15 mouse cellular contexts compared by ENCODE assay signal in the genomic region with DNA sequence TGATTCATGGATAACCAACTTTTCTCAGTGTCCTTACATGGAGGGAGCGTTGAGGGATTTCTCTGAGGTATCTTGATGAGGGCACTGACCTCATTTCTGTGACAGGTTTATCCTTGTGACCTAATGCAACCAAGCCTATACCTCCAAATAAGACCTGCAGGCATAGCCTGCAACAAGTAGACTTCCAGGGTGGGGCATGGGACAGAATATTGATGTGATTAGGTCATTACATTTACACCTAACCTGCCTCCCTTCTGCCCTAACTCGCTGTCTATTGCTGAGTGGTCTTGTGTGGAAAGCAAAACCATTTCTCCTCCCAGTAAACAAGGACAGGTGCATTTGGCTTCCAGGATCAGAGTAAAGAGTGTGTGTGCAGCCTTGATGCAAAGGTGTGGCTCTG. TPM values are rescaled to one million over a fixed set of nuclear protein-coding genes. Genes with fewer than 3 reads are reported as not detected.
A peak's percentile ranks its signal among the peaks of the same experiment; 100 is the strongest.
DNase-seq lines count a peak whose midpoint lies in the region; ATAC-seq and TF ChIP-seq lines count a peak whose summit lies in the region.
"Had no signal": no experiment of that assay in that cellular context is flagged by ENCODE, and none has a peak within 500 bp of the region (broad histone marks: within the 10 kb centered on the region; RNA-seq: fewer than 3 reads in every experiment).

No protein-coding gene starts in this region.

- H3K4me3 ChIP-seq in midbrain, embryonic 12.5 days, result no peak overlapping the region
- H3K4me3 ChIP-seq in midbrain, postnatal 0 days (ENCODE audit: low read depth, low read length), result no peak overlapping the region
- no peak overlapping the region for H3K4me3 ChIP-seq in hindbrain, embryonic 12.5 days
- H3K4me3 ChIP-seq in intestine, postnatal 0 days (ENCODE audit: low read depth, low read length), result no peak overlapping the region
- H3K4me3 ChIP-seq in neural tube, embryonic 15.5 days (replicated peaks), result no peak overlapping the region
- H3K4me3 ChIP-seq in kidney, embryonic 15.5 days (replicated peaks), result no peak overlapping the region
- H3K4me3 ChIP-seq: embryonic facial prominence, embryonic 15.5 days; liver, embryonic 15.5 days had no signal

- DNase-seq in midbrain, postnatal 0 days (ENCODE audit: low spot score), result no peak
- DNase-seq in left cerebral cortex, postnatal 25 days (ENCODE audit: low spot score in 2 of 2), result no peak
- DNase-seq: gastrocnemius, postnatal 14 days; heart, postnatal 36 days; kidney, adult 2 months; layer of hippocampus, postnatal 36 days had no signal

- no peak for TF ChIP-seq CTCF in midbrain, postnatal 0 days (IDR thresholded peaks at IDR 0.05)
- TF ChIP-seq CTCF in intestine, postnatal 0 days (IDR thresholded peaks at IDR 0.05; ENCODE audit: low read depth), result no peak

- 0 out of 2 replicates have a peak, but pooled peaks cover 5% of the 10 kb centered on the region for H3K27me3 ChIP-seq in midbrain, embryonic 12.5 days
- H3K27me3 ChIP-seq in midbrain, postnatal 0 days (ENCODE audit: insufficient read depth, low read length), result no peaks in the 10 kb centered on the region
- H3K27me3 ChIP-seq in hindbrain, embryonic 12.5 days, result no peaks in the 10 kb centered on the region
- H3K27me3 ChIP-seq in intestine, postnatal 0 days (replicated peaks; ENCODE audit: control insufficient read depth, insufficient read depth, low read length), result no peaks in the 10 kb centered on the region
- no peaks in the 10 kb centered on the region for H3K27me3 ChIP-seq in neural tube, embryonic 15.5 days (replicated peaks)
- no peaks in the 10 kb centered on the region for H3K27me3 ChIP-seq in kidney, embryonic 15.5 days
- H3K27me3 ChIP-seq: embryonic facial prominence, embryonic 15.5 days; liver, embryonic 15.5 days had no signal

- no peaks in the 10 kb centered on the region for H3K9me3 ChIP-seq in midbrain, embryonic 12.5 days
- H3K9me3 ChIP-seq in midbrain, postnatal 0 days (ENCODE audit: low read length), result no peaks in the 10 kb centered on the region
- H3K9me3 ChIP-seq in hindbrain, embryonic 12.5 days (replicated peaks), result no peaks in the 10 kb centered on the region
- no peaks in the 10 kb centered on the region for H3K9me3 ChIP-seq in intestine, postnatal 0 days (ENCODE audit: control insufficient read depth)
- H3K9me3 ChIP-seq in neural tube, embryonic 15.5 days (replicated peaks), result no peaks in the 10 kb centered on the region
- H3K9me3 ChIP-seq in kidney, embryonic 15.5 days (replicated peaks), result no peaks in the 10 kb centered on the region
- H3K9me3 ChIP-seq: embryonic facial prominence, embryonic 15.5 days; G1E; liver, embryonic 15.5 days had no signal

- no peak overlapping the region for H3K9ac ChIP-seq in midbrain, embryonic 12.5 days (replicated peaks)
- no peak overlapping the region for H3K9ac ChIP-seq in midbrain, postnatal 0 days (replicated peaks; ENCODE audit: low read length, poor library complexity, severe bottlenecking)
- H3K9ac ChIP-seq in hindbrain, embryonic 12.5 days, result no peak overlapping the region
- H3K9ac ChIP-seq in intestine, postnatal 0 days (ENCODE audit: low read depth, low read length), result no peak overlapping the region
- H3K9ac ChIP-seq in neural tube, embryonic 15.5 days (replicated peaks), result no peak overlapping the region
- H3K9ac ChIP-seq in kidney, embryonic 15.5 days, result no peak overlapping the region
- H3K9ac ChIP-seq: embryonic facial prominence, embryonic 15.5 days; liver, embryonic 15.5 days had no signal

- no peak for ATAC-seq in midbrain, embryonic 12.5 days (ENCODE audit: low FRiP score, low read depth)
- ATAC-seq in midbrain, postnatal 0 days (ENCODE audit: low FRiP score), result no peak
- no peak for ATAC-seq in hindbrain, embryonic 12.5 days (ENCODE audit: low FRiP score)
- ATAC-seq in intestine, postnatal 0 days, result peak; percentile 27; the same call in 1 of the 2 replicates
- ATAC-seq in neural tube, embryonic 15.5 days (ENCODE audit: low FRiP score), result no peak
- no peak for ATAC-seq in kidney, embryonic 15.5 days (replicated peaks; ENCODE audit: low FRiP score)

- H3K4me1 ChIP-seq in midbrain, embryonic 12.5 days, result peaks cover 19% of the 10 kb centered on the region
- 0 out of 2 replicates have a peak, but pooled peaks cover 2% of the 10 kb centered on the region for H3K4me1 ChIP-seq in midbrain, postnatal 0 days (ENCODE audit: insufficient read depth, low read length)
- H3K4me1 ChIP-seq in hindbrain, embryonic 12.5 days, result peaks cover 16% of the 10 kb centered on the region
- H3K4me1 ChIP-seq in intestine, postnatal 0 days (replicated peaks; ENCODE audit: control insufficient read depth, insufficient read depth, low read length), result peaks cover 17% of the 10 kb centered on the region
- peaks cover 9% of the 10 kb centered on the region for H3K4me1 ChIP-seq in neural tube, embryonic 15.5 days
- H3K4me1 ChIP-seq in kidney, embryonic 15.5 days, result no peaks in the 10 kb centered on the region
- H3K4me1 ChIP-seq: embryonic facial prominence, embryonic 15.5 days had no signal

- no peak overlapping the region for H3K4me2 ChIP-seq in midbrain, embryonic 12.5 days (replicated peaks)
- H3K4me2 ChIP-seq in midbrain, postnatal 0 days (ENCODE audit: low read depth, low read length, poor library complexity, severe bottlenecking), result no peak overlapping the region
- H3K4me2 ChIP-seq in hindbrain, embryonic 12.5 days (replicated peaks), result no peak overlapping the region
- no peak overlapping the region; the same call in 1 of the 2 replicates for H3K4me2 ChIP-seq in intestine, postnatal 0 days (replicated peaks; ENCODE audit: low read depth)
- H3K4me2 ChIP-seq in neural tube, embryonic 15.5 days, result no peak overlapping the region
- no peak overlapping the region for H3K4me2 ChIP-seq in kidney, embryonic 15.5 days
- H3K4me2 ChIP-seq: embryonic facial prominence, embryonic 15.5 days; heart, embryonic 11.5 days had no signal

- no peaks in the 10 kb centered on the region for H3K36me3 ChIP-seq in midbrain, embryonic 12.5 days
- no peaks in the 10 kb centered on the region for H3K36me3 ChIP-seq in midbrain, postnatal 0 days (ENCODE audit: insufficient read depth, low read length)
- no peaks in the 10 kb centered on the region for H3K36me3 ChIP-seq in hindbrain, embryonic 12.5 days
- no peaks in the 10 kb centered on the region for H3K36me3 ChIP-seq in intestine, postnatal 0 days (ENCODE audit: control insufficient read depth, insufficient read depth)
- H3K36me3 ChIP-seq in neural tube, embryonic 15.5 days, result no peaks in the 10 kb centered on the region
- H3K36me3 ChIP-seq in kidney, embryonic 15.5 days, result no peaks in the 10 kb centered on the region
- H3K36me3 ChIP-seq: embryonic facial prominence, embryonic 15.5 days; G1E; liver, embryonic 15.5 days had no signal

- intact Hi-C loops in left cerebral cortex, postnatal 25 days (cut with DNase I), result no loop called here

- peak overlapping the region; percentile 77 for H3K27ac ChIP-seq in midbrain, embryonic 12.5 days (replicated peaks)
- no peak overlapping the region for H3K27ac ChIP-seq in midbrain, postnatal 0 days (ENCODE audit: low read depth, low read length)
- H3K27ac ChIP-seq in hindbrain, embryonic 12.5 days, result peak overlapping the region; percentile 80
- peak overlapping the region; percentile 77 for H3K27ac ChIP-seq in intestine, postnatal 0 days (ENCODE audit: low read depth, low read length)
- peak overlapping the region; percentile 60 for H3K27ac ChIP-seq in neural tube, embryonic 15.5 days (replicated peaks)
- H3K27ac ChIP-seq in kidney, embryonic 15.5 days, result no peak overlapping the region
- H3K27ac ChIP-seq: embryonic facial prominence, embryonic 15.5 days had no signal

- WGBS in midbrain, embryonic 12.5 days, result 91% methylated on average over 2 of the region's 2 CpGs
- 92% methylated on average over 2 of the region's 2 CpGs for WGBS in midbrain, postnatal 0 days
- WGBS in hindbrain, embryonic 12.5 days, result 92% methylated on average over 2 of the region's 2 CpGs
- 44% methylated on average over 2 of the region's 2 CpGs for WGBS in intestine, postnatal 0 days
- 79% methylated on average over 2 of the region's 2 CpGs for WGBS in neural tube, embryonic 15.5 days
- WGBS in kidney, embryonic 15.5 days, result 74% methylated on average over 2 of the region's 2 CpGs

RNA-seq across cellular contexts. Expression of a gene that starts 52.3 kb away (rescaled TPM):
- polyA plus RNA-seq in midbrain, embryonic 12.5 days (2016; fragmentation: Nextera tagmentation; extraction: Ambion mirVana), result 39.5 and 40.3 TPM in 2 replicates
- total RNA-seq in midbrain, postnatal 0 days (2014; rRNA removed), result 117 and 137 TPM in 2 replicates
- polyA plus RNA-seq in midbrain, postnatal 0 days (2015; fragmentation: Nextera tagmentation; extraction: Ambion mirVana), result 89.4 and 92.7 TPM in 2 replicates
- 68.3 and 78.9 TPM in 2 replicates for polyA plus RNA-seq in hindbrain, embryonic 12.5 days (2016; fragmentation: Nextera tagmentation; extraction: Ambion mirVana)
- polyA plus RNA-seq in intestine, postnatal 0 days (2015; fragmentation: Nextera tagmentation; extraction: Ambion mirVana), result 30.8 and 31.0 TPM in 2 replicates
- 111 TPM in 2 replicates for polyA plus RNA-seq in neural tube, embryonic 15.5 days (2015; fragmentation: Nextera tagmentation; extraction: Ambion mirVana)
- 40.4 and 41.4 TPM in 2 replicates for polyA plus RNA-seq in kidney, embryonic 15.5 days (2015; fragmentation: Nextera tagmentation; extraction: Ambion mirVana)
- 100 to 1,000 TPM; 147 to 179 TPM for total RNA-seq in left cerebral cortex, postnatal 25 days (2021)
- polyA plus RNA-seq: G1E had no signal

Comparison
In these comparisons a context has a peak if more than half of its experiments do, and no peak if none do; other contexts are left out.
1. H3K27ac ChIP-seq: peak in midbrain, embryonic 12.5 days (single experiment), hindbrain, embryonic 12.5 days (single experiment), intestine, postnatal 0 days (single experiment) and neural tube, embryonic 15.5 days (single experiment); none in midbrain, postnatal 0 days (single experiment) and kidney, embryonic 15.5 days (single experiment).